Mouse (Mus musculus) limb, embryonic 13.5 days (tissue): ENCODE data around the gene St6galnac5. TPM values are rescaled to one million over a fixed set of nuclear protein-coding genes. Genes with fewer than 3 reads are reported as not detected.

ENCODE experiments used
- ATAC-seq: fragments of 200-750 bp; cut with Nextera tagmentation; 2 replicates; pipeline ENCODE4 v1.8.0; 2017; ENCODE audit warnings: low read depth, moderate number of reproducible peaks, moderate TSS enrichment; ENCODE audit not compliant: low FRiP score
- H3K27ac ChIP-seq: fragments of 300-500 bp; sonication (generic); 2 replicates; pipeline ENCODE4 v1.5.1; 2015; ENCODE audit warnings: inconsistent platforms, mild to moderate bottlenecking, moderate library complexity
- H3K27me3 ChIP-seq: fragments of 300-500 bp; sonication (generic); 2 replicates; pipeline ENCODE4 v1.6.1; 2015; ENCODE audit warnings: mild to moderate bottlenecking, inconsistent platforms
- H3K36me3 ChIP-seq: fragments of 300-500 bp; sonication (generic); 2 replicates; pipeline ENCODE4 v1.6.1; 2015; ENCODE audit warnings: inconsistent platforms, mild to moderate bottlenecking, moderate library complexity
- H3K4me1 ChIP-seq: fragments of 300-500 bp; sonication (generic); 2 replicates; pipeline ENCODE4 v1.6.1; 2015; ENCODE audit warnings: inconsistent platforms
- H3K4me2 ChIP-seq: fragments of 300-500 bp; sonication (generic); replicated peaks from 2 replicates; pipeline ENCODE4 v1.6.1; 2015; ENCODE audit warnings: inconsistent platforms, mild to moderate bottlenecking, moderate library complexity
- H3K4me3 ChIP-seq: fragments of 300-500 bp; sonication (generic); 2 replicates; pipeline ENCODE4 v1.5.1; 2015; ENCODE audit warnings: moderate library complexity, mild to moderate bottlenecking, inconsistent platforms
- H3K9ac ChIP-seq: fragments of 300-500 bp; sonication (generic); 2 replicates; pipeline ENCODE4 v1.6.1; 2015; ENCODE audit warnings: mild to moderate bottlenecking, inconsistent platforms
- H3K9me3 ChIP-seq: fragments of 300-500 bp; sonication (generic); 2 replicates; pipeline ENCODE4 v1.6.1; 2016; ENCODE audit warnings: inconsistent platforms
- WGBS: fragments of 180-500 bp; shearing (Covaris S2); methylation state at CpG from one replicate; pipeline ENCODE4 v1.1.7; 2015; 5-methylcytosine and 5-hydroxymethylcytosine counted together
- polyA plus RNA-seq: library from polyadenylated mRNA; unstranded; fragments of >200 nt; fragmentation: Nextera tagmentation; extraction: Ambion mirVana; gene quantifications from 2 replicates; pipeline ENCODE4 v1.2.1, GENCODE M21; 2015

Gene St6galnac5
- 1.6 and 2.0 TPM in 2 replicates for polyA plus RNA-seq

DNA sequence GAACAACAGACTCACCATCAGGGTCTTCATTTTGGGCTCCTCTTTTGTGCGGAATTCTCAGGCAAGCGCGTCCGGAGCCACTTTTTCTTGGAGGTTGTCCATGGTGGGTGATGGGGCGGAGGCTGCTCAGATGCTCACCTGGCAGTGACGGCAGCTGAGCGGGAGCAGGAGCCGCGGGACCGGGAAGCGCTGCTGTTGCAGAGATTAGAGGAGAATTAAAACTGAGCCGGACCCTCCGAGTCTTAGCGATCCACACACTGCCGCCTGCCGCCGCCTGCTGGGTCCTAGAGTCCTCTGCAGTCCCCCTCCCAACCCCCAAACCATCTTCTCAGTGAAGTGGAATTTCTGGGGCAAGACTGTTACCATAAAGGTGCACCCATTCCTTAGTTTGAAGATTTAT, at the start of gene St6galnac5:
TSS of gene St6galnac5 (minus strand) at position 259 of the 400 bp plus-strand sequence.
- WGBS: under 1% methylated on average over 17 of the region's 17 CpGs
- H3K9me3 ChIP-seq: no peaks in the 10 kb centered on the region
- H3K36me3 ChIP-seq: no peaks in the 10 kb centered on the region
- H3K4me2 ChIP-seq: peak within 1 kb of the TSS; percentile 94
- ATAC-seq: no peak
- H3K4me1 ChIP-seq: peaks cover 20% of the 10 kb centered on the region
- H3K9ac ChIP-seq: peak within 1 kb of the TSS; percentile 62
- peak within 1 kb of the TSS; percentile 49 for H3K4me3 ChIP-seq
- no peak within 1 kb of the TSS for H3K27ac ChIP-seq
- peaks cover 57% of the 10 kb centered on the region for H3K27me3 ChIP-seq

DNA sequence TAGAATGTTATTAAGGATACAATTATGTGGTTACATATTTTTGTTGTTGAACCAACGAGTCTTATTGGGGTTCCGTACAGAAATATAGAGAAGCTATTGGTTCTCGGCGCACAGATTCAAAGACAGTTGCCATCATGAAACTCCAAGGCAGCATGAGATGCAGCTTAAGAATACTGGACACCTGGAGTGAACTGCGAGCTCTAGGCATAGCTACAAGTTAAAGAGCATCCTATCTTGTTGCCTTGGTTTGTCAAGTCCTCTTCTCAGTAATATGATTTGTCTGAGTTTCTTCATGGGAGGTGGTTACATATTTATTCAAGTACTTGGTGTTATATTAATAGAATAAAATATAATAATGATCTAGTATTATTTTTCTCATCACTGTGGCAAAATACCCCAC, 48.7 kb upstream of the St6galnac5 start:
- Histone ChIP-seq H3K9me3 (no peaks in the 10 kb centered on the region), H3K27me3 (no peaks in the 10 kb centered on the region), H3K4me1 (no peaks in the 10 kb centered on the region), H3K27ac (no peak overlapping the region), H3K9ac (no peak overlapping the region), H3K36me3 (no peaks in the 10 kb centered on the region), H3K4me2 (no peak overlapping the region), H3K4me3 (no peak overlapping the region)
- 95% methylated on average over 5 of the region's 5 CpGs for WGBS
- no peak for ATAC-seq

DNA sequence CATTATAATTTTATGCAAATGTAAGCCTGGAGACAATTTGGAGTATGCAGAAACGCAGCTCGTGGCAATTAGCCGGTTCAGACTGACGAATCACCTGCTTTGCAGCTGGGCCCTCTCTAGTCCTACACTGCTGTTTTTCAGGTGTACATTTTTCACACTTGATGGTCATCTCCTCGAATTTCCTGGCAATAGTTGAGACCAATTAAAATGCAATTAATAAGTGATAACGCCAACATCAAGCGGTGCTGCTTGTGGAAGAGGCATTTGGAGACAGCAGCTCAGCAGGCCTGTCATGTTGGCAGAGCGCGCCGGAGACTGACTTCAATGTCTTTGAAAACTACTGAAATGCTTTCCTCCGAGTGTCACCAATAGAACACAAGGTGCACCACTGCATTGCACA, 42.0 kb upstream of the St6galnac5 start:
- Histone ChIP-seq H3K9ac (no peak overlapping the region), H3K4me1 (no peaks in the 10 kb centered on the region), H3K27ac (no peak overlapping the region), H3K36me3 (no peaks in the 10 kb centered on the region), H3K27me3 (no peaks in the 10 kb centered on the region), H3K4me3 (no peak overlapping the region), H3K4me2 (no peak overlapping the region), H3K9me3 (no peaks in the 10 kb centered on the region)
- 86% methylated on average over 11 of the region's 11 CpGs for WGBS
- ATAC-seq: no peak

DNA sequence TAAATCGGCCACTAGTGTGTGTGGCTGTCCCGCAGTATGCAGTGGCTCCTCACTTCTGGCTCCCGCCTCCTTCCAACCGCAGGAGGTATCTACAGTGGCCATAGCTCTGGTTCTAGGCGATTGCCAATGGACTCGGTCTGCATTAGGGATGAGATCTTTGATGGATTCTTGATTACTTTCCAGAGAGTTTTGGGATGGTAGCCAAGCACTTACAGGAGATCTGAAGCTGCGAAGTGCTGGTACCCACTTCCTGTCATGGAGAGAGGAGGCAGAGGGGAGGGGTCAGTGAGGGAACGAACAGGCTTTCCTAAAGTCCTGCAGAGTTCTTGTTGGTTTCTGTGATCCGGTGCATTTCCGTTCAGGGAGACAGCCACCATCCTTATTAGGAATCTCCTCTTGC, 36.0 kb upstream of the St6galnac5 start:
- H3K4me1 ChIP-seq: no peaks in the 10 kb centered on the region
- WGBS: 67% methylated on average over 10 of the region's 10 CpGs
- no peaks in the 10 kb centered on the region for H3K27me3 ChIP-seq
- no peak overlapping the region for H3K9ac ChIP-seq
- H3K4me2 ChIP-seq: no peak overlapping the region
- no peak for ATAC-seq
- H3K36me3 ChIP-seq: no peaks in the 10 kb centered on the region
- H3K27ac ChIP-seq: no peak overlapping the region
- no peak overlapping the region for H3K4me3 ChIP-seq
- no peaks in the 10 kb centered on the region for H3K9me3 ChIP-seq

DNA sequence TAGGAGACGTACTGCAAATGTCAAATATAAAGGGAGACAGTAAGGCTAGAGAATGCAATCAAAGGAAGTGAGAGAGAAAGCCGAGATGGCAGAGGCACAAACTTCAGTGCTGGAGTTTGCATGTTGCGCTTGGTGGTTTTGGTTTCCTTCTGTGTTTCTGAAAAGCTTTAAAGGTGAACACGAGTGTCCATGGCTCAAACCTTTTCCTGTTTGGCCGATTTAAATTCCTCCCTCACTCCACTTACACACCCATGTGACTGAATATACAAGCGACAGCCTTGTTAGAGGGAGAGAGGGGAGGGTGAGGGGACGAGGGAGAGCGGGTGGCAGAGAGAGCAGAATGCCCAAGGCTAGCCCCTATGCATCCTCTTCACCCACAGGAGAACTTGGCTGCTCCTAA, 34.3 kb upstream of the St6galnac5 start:
- no peaks in the 10 kb centered on the region for H3K9me3 ChIP-seq
- H3K4me1 ChIP-seq: no peaks in the 10 kb centered on the region
- H3K27ac ChIP-seq: no peak overlapping the region
- H3K27me3 ChIP-seq: no peaks in the 10 kb centered on the region
- no peak for ATAC-seq
- no peak overlapping the region for H3K4me3 ChIP-seq
- H3K36me3 ChIP-seq: no peaks in the 10 kb centered on the region
- WGBS: 57% methylated on average over 8 of the region's 8 CpGs
- no peak overlapping the region for H3K9ac ChIP-seq
- H3K4me2 ChIP-seq: no peak overlapping the region

DNA sequence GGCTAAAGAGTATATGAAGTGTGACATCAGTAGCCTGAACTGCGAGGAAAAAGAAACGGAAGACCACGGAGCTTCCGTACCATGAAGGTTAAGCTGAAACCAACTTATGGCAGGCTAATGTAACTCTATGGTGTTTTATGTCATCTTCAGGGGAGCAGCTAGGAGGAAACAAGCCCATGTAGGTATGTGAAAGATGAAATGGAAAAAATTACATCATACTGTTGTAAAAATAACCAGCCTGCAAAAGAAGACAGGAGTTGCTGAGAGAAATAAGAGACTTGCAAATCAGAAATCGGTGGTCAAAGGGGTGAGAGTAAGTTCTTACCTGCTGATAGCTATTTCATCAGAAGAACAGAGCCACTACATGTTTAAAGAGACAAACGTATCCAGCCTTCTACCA, 24.8 kb upstream of the St6galnac5 start:
- ATAC-seq: no peak
- WGBS: 89% methylated on average over 6 of the region's 6 CpGs
- Histone ChIP-seq H3K36me3 (no peaks in the 10 kb centered on the region), H3K4me3 (no peak overlapping the region), H3K27ac (no peak overlapping the region), H3K27me3 (no peaks in the 10 kb centered on the region), H3K9ac (no peak overlapping the region), H3K4me1 (no peaks in the 10 kb centered on the region), H3K4me2 (no peak overlapping the region), H3K9me3 (no peaks in the 10 kb centered on the region)

DNA sequence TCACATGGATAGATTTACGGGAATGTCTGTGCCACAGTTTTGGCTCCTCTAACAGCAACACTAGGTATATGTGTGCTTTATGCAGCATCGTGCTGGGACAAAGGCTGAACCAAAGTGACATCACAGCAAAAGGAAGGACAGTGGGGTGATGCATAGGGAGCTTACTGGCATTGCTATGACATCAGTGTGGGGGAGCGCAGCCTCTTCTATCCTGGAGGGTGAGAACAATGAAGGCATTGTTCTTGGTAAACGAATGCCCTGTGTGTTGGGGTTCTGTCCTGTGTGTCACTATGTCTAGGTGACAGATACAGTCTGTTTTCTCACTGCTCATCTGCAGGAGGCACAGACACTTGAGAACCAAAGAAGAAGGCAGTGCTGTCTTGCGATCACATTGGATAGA, 16.9 kb upstream of the St6galnac5 start:
- no peaks in the 10 kb centered on the region for H3K27me3 ChIP-seq
- no peak for ATAC-seq

DNA sequence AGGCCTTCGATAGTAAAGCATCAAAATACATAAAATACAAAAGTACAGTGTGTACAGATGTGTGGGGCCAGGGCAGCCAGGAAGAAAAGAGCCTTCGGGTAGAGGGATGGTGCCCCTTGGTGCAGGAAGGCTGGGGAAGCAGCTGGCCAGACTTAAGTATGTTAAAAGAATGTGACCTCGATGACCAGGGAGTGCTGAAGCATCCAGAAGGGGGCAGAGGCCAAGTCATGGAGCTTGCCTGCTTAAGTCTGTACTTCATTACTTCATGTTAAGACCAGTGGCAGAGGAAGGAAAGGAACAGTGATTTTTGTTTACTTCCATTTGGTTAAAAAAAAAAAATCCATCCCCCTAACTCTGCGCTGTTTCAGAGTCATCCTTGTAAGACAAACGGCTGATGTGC, 16.1 kb upstream of the St6galnac5 start:
- Histone ChIP-seq H3K9me3 (no peaks in the 10 kb centered on the region), H3K36me3 (no peaks in the 10 kb centered on the region)
- ATAC-seq: no peak

More for the DNA sequence above, 16.9 kb upstream of the St6galnac5 start:
- no peak overlapping the region for H3K4me3 ChIP-seq
- H3K36me3 ChIP-seq: no peaks in the 10 kb centered on the region
- H3K4me1 ChIP-seq: no peaks in the 10 kb centered on the region
- H3K9ac ChIP-seq: no peak overlapping the region
- H3K4me2 ChIP-seq: no peak overlapping the region
- H3K9me3 ChIP-seq: no peaks in the 10 kb centered on the region
- 85% methylated on average over 5 of the region's 5 CpGs for WGBS
- H3K27ac ChIP-seq: no peak overlapping the region

DNA sequence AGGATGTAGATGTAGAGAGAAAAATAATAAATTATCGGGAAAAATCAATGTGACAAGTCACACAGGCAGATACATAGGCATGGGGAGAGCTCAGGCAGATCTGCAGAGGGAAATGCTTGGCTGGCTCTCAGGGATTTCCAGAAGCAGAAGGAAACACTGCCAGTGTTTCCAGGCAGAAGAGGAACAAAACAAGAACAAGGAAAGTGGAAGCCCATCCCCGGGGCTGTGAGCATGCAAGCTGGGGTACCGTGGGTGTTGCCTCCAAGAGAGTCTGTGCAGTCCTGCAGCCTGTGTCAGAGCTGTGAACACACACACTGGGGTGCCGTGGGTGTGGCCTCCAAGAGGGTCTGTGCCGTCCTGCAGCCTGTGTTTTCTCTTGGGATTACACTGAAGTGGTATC, 11.6 kb upstream of the St6galnac5 start:
- no peak overlapping the region for H3K4me2 ChIP-seq
- no peaks in the 10 kb centered on the region for H3K27me3 ChIP-seq
- ATAC-seq: no peak
- H3K36me3 ChIP-seq: no peaks in the 10 kb centered on the region
- WGBS: 68% methylated on average over 5 of the region's 5 CpGs
- H3K27ac ChIP-seq: no peak overlapping the region
- no peaks in the 10 kb centered on the region for H3K4me1 ChIP-seq
- H3K9ac ChIP-seq: no peak overlapping the region
- H3K9me3 ChIP-seq: no peaks in the 10 kb centered on the region
- no peak overlapping the region for H3K4me3 ChIP-seq

More for the DNA sequence above, 16.1 kb upstream of the St6galnac5 start:
- WGBS: 47% methylated on average over 5 of the region's 5 CpGs
- H3K4me1 ChIP-seq: no peaks in the 10 kb centered on the region
- no peak overlapping the region for H3K4me3 ChIP-seq
- no peak overlapping the region for H3K27ac ChIP-seq
- H3K4me2 ChIP-seq: no peak overlapping the region
- no peak overlapping the region for H3K9ac ChIP-seq
- no peaks in the 10 kb centered on the region for H3K27me3 ChIP-seq

DNA sequence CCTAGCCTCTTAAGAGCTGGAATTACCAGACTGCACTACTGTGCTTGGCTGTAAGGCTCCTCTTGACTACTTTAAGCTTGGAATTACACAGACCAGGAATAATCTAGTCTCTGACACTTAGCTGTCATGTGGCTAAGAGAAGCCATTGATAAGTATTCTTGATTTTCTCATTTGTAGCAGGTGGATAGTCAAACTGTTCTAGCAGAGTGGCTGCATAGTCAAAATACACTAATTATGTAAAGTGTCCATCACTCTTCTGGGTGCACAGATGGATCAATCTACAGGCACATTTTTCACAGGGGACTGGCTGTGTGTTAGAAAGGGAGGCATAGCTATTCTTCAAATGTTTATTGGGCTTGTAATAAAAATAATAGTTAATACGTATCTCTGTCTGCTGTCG, 8.7 kb upstream of the St6galnac5 start:
- Histone ChIP-seq H3K4me2 (no peak overlapping the region), H3K4me1 (no peaks in the 10 kb centered on the region), H3K27me3 (no peaks in the 10 kb centered on the region), H3K9ac (no peak overlapping the region), H3K27ac (no peak overlapping the region), H3K4me3 (no peak overlapping the region), H3K36me3 (no peaks in the 10 kb centered on the region), H3K9me3 (no peaks in the 10 kb centered on the region)
- WGBS: 85% methylated on average over 2 of the region's 2 CpGs
- ATAC-seq: no peak

DNA sequence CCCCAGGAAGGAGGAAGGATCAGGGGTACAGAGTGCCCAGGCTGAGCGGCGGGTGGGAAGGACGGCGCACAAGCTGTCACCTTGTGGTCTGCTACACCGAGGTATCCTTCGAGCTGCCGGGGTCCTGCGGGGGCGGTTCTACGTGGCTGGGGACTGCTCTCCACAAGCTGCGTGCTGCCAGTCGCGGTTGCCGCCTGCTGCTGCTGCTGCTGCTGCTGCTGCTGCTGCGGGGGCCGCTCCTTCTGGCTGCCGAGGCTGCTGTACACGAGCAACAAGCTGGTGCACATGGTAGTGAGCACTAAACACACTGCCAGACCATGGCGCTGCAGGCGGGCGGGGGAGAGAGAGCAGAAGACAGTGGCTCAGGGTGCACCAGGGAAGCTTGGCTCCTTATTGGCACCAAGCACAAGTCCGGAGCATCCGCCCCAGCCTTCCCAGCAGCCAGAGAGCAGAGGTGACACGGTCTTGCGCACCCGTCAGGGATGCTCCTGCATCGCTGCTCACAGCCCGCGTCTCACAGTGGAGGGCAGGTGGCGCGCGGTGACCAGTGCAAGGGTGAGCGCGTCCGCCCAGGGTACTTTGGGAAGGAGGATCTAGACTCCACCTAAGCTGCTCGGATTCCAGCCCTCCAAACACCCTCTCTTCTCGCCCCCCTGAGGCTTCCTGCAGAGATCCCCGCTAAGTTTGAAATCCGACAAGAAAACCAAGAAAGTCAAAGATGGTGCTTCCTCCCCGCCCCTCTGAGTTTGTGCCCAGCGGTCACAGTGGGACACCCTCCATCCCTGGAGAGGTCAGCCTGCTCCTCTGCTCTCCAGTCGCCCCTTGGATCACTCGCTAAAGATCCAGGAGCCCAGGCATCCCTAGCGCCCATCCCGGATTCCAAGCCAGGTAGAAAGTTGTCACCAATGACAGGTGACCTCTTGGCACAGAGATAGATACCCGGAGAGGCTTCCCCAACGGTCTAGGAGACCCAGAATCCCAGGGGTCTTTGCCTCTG, 770 bp downstream of the St6galnac5 start:
- H3K9me3 ChIP-seq: no peaks in the 10 kb centered on the region
- peak overlapping the region; percentile 62 for H3K9ac ChIP-seq
- peaks cover 20% of the 10 kb centered on the region for H3K4me1 ChIP-seq
- no peak overlapping the region for H3K27ac ChIP-seq
- WGBS: under 1% methylated on average over 47 of the region's 47 CpGs
- no peaks in the 10 kb centered on the region for H3K36me3 ChIP-seq
- ATAC-seq: peak; percentile 55
- peak overlapping the region; percentile 94 for H3K4me2 ChIP-seq
- peaks cover 57% of the 10 kb centered on the region for H3K27me3 ChIP-seq
- H3K4me3 ChIP-seq: peak overlapping the region; percentile 49

DNA sequence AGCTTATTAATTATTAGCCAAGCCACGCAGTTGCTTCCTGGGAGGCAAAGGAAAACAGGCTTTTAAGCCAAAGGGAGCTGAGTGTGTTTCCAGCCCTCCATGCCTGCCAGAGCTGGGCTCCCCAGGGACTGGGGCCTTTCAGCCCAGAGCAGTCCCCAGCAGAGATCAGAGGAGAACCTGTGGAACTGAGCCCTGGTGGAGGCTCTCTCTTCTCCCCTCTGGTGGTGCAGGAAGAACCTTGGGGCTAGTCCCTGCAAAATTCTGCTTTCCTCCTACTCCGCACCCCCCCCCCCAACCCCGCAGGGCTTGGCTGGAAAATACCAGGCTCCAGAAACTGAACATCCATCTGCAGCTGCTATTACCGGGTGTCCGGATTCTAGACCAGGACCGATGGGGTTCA, 1.6 kb downstream of the St6galnac5 start:
- Histone ChIP-seq H3K36me3 (no peaks in the 10 kb centered on the region), H3K27me3 (peaks cover 57% of the 10 kb centered on the region), H3K9me3 (no peaks in the 10 kb centered on the region), H3K4me2 (peak overlapping the region; percentile 94), H3K9ac (no peak overlapping the region; the same call in 1 of the 2 replicates), H3K4me3 (peak overlapping the region; percentile 49), H3K27ac (no peak overlapping the region), H3K4me1 (peaks cover 20% of the 10 kb centered on the region)
- WGBS: 10% methylated on average over 6 of the region's 6 CpGs
- ATAC-seq: peak; percentile 32; the same call in 1 of the 2 replicates
